Mouse (Mus musculus): ENCODE measurements around the gene Gm15130. TPM values are rescaled to one million over a fixed set of nuclear protein-coding genes. Genes with fewer than 3 reads are reported as not detected.

The Gm15130 gene
- polyA plus RNA-seq (2014; fragmentation: Nextera tagmentation; extraction: Ambion mirVana), result not detected in 2 replicates

DNA sequence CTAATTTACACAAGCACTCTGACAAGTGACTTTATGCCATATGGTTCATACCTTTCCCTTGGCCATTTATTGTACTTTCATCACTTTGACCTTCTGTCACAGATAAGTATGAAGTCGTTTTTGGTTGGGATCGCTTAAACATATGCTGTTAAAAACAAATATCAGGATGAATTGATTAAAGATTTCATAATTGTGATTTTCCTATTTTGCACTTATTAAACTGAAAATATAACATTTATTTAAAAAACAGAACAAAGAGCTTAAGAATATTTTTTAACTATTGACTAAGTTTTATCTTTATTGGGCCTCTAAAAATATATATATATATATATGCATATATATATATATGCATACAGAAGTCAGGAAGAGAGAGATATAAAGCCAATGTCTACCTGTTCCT, at the start of gene Gm15130:
Gene Gm15130 (minus strand): TSS at position 101 of the 400 bp plus-strand sequence.
- Histone ChIP-seq H3K27ac (ENCODE audit: low read depth) (no peak within 1 kb of the TSS), H3K4me1 (ENCODE audit: insufficient read depth) (no peaks in the 10 kb centered on the region), H3K9ac (no peak within 1 kb of the TSS), H3K36me3 (ENCODE audit: insufficient read depth) (no peaks in the 10 kb centered on the region), H3K4me3 (ENCODE audit: low read depth, low read length) (no peak within 1 kb of the TSS), H3K4me2 (no peak within 1 kb of the TSS), H3K27me3 (ENCODE audit: insufficient read depth, low read length) (no peaks in the 10 kb centered on the region), H3K9me3 (ENCODE audit: low read depth, low read length) (no peaks in the 10 kb centered on the region)
- TF ChIP-seq CTCF (IDR thresholded peaks at IDR 0.05; ENCODE audit: low read depth), result no peak
- no peak for DNase-seq
- 50% methylated on average over 2 of the region's 2 CpGs for WGBS
- ATAC-seq (ENCODE audit: insufficient read depth), result no peak

DNA sequence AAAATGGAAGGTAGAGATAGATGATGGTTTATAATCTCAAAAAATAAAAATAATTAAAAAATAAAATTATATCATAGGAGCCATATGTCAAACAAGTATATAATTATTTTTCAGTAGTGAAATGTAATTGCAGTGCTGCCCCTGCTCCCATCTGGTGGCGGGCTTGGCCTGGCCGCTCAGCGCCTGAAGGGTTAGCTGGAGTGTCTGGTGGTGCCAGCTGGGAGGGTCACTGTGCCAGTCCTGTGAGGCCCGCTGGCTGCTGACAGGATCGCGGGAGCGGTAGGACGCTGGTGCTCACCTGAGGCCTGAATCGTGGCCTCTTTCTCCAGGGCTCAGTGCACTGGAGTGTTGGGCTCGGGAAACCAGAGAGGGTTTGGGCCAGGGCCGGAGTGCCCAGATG, 29.3 kb upstream of the Gm15130 start:
- Histone ChIP-seq H3K27me3 (ENCODE audit: insufficient read depth, low read length) (no peaks in the 10 kb centered on the region), H3K4me1 (ENCODE audit: insufficient read depth) (no peaks in the 10 kb centered on the region), H3K9me3 (ENCODE audit: low read depth, low read length) (no peaks in the 10 kb centered on the region), H3K27ac (ENCODE audit: low read depth) (no peak overlapping the region), H3K36me3 (ENCODE audit: insufficient read depth) (no peaks in the 10 kb centered on the region), H3K4me3 (ENCODE audit: low read depth, low read length) (no peak overlapping the region), H3K9ac (no peak overlapping the region), H3K4me2 (no peak overlapping the region)
- no peak for TF ChIP-seq CTCF (IDR thresholded peaks at IDR 0.05; ENCODE audit: low read depth)
- no peak for DNase-seq
- 90% methylated on average over 11 of the region's 11 CpGs for WGBS
- ATAC-seq (ENCODE audit: insufficient read depth), result no peak

DNA sequence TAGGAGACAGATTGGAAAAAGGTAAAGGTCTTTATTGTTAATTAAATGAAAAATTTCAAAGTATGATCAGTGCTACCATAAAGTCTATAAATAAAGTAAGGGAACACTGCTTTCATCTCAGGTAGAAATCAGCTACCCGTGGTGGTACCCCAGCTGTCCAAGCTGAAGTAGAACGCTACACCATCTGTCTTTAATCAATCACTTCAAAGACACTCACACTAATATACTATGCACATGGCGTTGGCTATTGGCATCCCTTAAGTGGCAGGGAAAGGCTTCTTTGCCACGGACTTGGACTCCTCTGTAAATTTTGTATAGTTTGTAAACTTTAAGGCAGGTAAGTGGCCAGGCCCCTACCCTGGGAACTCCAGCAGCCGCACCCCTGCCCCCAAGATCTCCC, 17.0 kb downstream of the Gm15130 start:
- WGBS, result 46% methylated on average over 5 of the region's 5 CpGs

DNA sequence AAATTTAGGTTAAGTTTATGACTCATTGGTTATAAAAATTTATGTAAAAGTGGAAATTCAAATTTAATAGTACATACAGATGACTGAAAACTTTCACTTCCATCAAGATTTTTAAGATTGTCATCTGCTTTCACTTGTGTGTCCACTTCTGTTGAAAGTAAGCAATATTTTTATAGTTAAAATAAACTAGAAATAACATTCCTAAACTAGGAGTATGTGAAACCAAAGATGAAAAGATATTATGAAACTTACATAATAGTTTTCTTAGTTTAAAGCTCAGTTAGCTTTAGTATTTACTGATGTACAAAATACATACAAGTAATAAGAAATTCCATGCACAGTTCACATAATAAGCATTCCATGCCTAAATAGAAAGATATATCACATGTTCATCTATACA, 46.9 kb downstream of the Gm15130 start, which contains the start of gene Gm13941:
Gene Gm13941 (minus strand): TSS at position 101 of the 400 bp plus-strand sequence.
- Histone ChIP-seq H3K9me3 (ENCODE audit: low read depth, low read length) (no peaks in the 10 kb centered on the region), H3K4me2 (no peak within 1 kb of the TSS), H3K27me3 (ENCODE audit: insufficient read depth, low read length) (no peaks in the 10 kb centered on the region), H3K9ac (no peak within 1 kb of the TSS), H3K27ac (ENCODE audit: low read depth) (no peak within 1 kb of the TSS), H3K4me3 (ENCODE audit: low read depth, low read length) (no peak within 1 kb of the TSS), H3K4me1 (ENCODE audit: insufficient read depth) (no peaks in the 10 kb centered on the region), H3K36me3 (ENCODE audit: insufficient read depth) (no peaks in the 10 kb centered on the region)
- TF ChIP-seq CTCF (IDR thresholded peaks at IDR 0.05; ENCODE audit: low read depth), result no peak
- DNase-seq, result no peak
- no peak for ATAC-seq (ENCODE audit: insufficient read depth)

More for the DNA sequence above, 17.0 kb downstream of the Gm15130 start:
- Histone ChIP-seq H3K9me3 (ENCODE audit: low read depth, low read length) (no peaks in the 10 kb centered on the region), H3K9ac (no peak overlapping the region), H3K4me1 (ENCODE audit: insufficient read depth) (no peaks in the 10 kb centered on the region), H3K4me3 (ENCODE audit: low read depth, low read length) (no peak overlapping the region), H3K4me2 (no peak overlapping the region), H3K36me3 (ENCODE audit: insufficient read depth) (no peaks in the 10 kb centered on the region), H3K27ac (ENCODE audit: low read depth) (no peak overlapping the region), H3K27me3 (ENCODE audit: insufficient read depth, low read length) (no peaks in the 10 kb centered on the region)
- ATAC-seq (ENCODE audit: insufficient read depth) (no peak), DNase-seq (no peak)
- TF ChIP-seq CTCF (IDR thresholded peaks at IDR 0.05; ENCODE audit: low read depth), result no peak

Other genes with a start within 250 kb of the Gm15130 start
- gene Ano3, start 202.0 kb downstream of the Gm15130 start, polyA plus RNA-seq (2014; fragmentation: Nextera tagmentation; extraction: Ambion mirVana), result 0.08 and 0.12 TPM in 2 replicates
- not detected in 2 replicates for gene Gm13941, start 47.0 kb downstream of the Gm15130 start, polyA plus RNA-seq (2014; fragmentation: Nextera tagmentation; extraction: Ambion mirVana)
- not detected in 2 replicates for gene 4930430A15Rik, start 76.7 kb upstream of the Gm15130 start, polyA plus RNA-seq (2014; fragmentation: Nextera tagmentation; extraction: Ambion mirVana)
- gene Olfr1275, start 82.3 kb upstream of the Gm15130 start, polyA plus RNA-seq (2014; fragmentation: Nextera tagmentation; extraction: Ambion mirVana), result not detected in 2 replicates
- not detected in 2 replicates for gene Olfr1276, start 101.6 kb upstream of the Gm15130 start, polyA plus RNA-seq (2014; fragmentation: Nextera tagmentation; extraction: Ambion mirVana)
- not detected in 2 replicates for gene Olfr1277, start 121.2 kb upstream of the Gm15130 start, polyA plus RNA-seq (2014; fragmentation: Nextera tagmentation; extraction: Ambion mirVana)
- not detected in 2 replicates for gene Olfr1278, start 137.2 kb upstream of the Gm15130 start, polyA plus RNA-seq (2014; fragmentation: Nextera tagmentation; extraction: Ambion mirVana)
- not detected in 2 replicates for gene Olfr1279, start 147.7 kb upstream of the Gm15130 start, polyA plus RNA-seq (2014; fragmentation: Nextera tagmentation; extraction: Ambion mirVana)
- gene Olfr1280, start 161.1 kb upstream of the Gm15130 start, polyA plus RNA-seq (2014; fragmentation: Nextera tagmentation; extraction: Ambion mirVana), result not detected in 2 replicates
- gene Olfr1281, start 173.6 kb upstream of the Gm15130 start, polyA plus RNA-seq (2014; fragmentation: Nextera tagmentation; extraction: Ambion mirVana), result not detected in 2 replicates
- not detected in 2 replicates for gene Olfr1282, start 183.1 kb upstream of the Gm15130 start, polyA plus RNA-seq (2014; fragmentation: Nextera tagmentation; extraction: Ambion mirVana)
- gene Olfr1283, start 213.9 kb upstream of the Gm15130 start, polyA plus RNA-seq (2014; fragmentation: Nextera tagmentation; extraction: Ambion mirVana), result not detected in 2 replicates
- gene Olfr1284, start 222.6 kb upstream of the Gm15130 start, polyA plus RNA-seq (2014; fragmentation: Nextera tagmentation; extraction: Ambion mirVana), result not detected in 2 replicates